Mouse (Mus musculus) heart, embryonic 12.5 days (tissue): Measurements from ENCODE around the gene Noxa1. TPM values are rescaled to one million over a fixed set of nuclear protein-coding genes. Genes with fewer than 3 reads are reported as not detected.

ENCODE experiments used
- ATAC-seq: fragments of 200-750 bp; cut with Nextera tagmentation; 2 replicates; pipeline ENCODE4 v1.8.0; 2017; ENCODE audit warnings: moderate TSS enrichment, moderate library complexity; ENCODE audit not compliant: insufficient number of reproducible peaks, low FRiP score
- H3K27ac ChIP-seq: fragments of 300-500 bp; sonication (generic); 2 replicates; pipeline ENCODE4 v1.5.1; 2016; ENCODE audit warnings: mild to moderate bottlenecking, moderate library complexity; ENCODE audit not compliant: poor library complexity, severe bottlenecking
- H3K27me3 ChIP-seq: fragments of 300-500 bp; sonication (generic); replicated peaks from 2 replicates; pipeline ENCODE4 v1.6.1; 2016; ENCODE audit warnings: mild to moderate bottlenecking, moderate library complexity
- H3K36me3 ChIP-seq: fragments of 300-500 bp; sonication (generic); 2 replicates; pipeline ENCODE4 v1.6.1; 2016; ENCODE audit warnings: mild to moderate bottlenecking, moderate library complexity
- H3K4me1 ChIP-seq: fragments of 300-500 bp; sonication (generic); replicated peaks from 2 replicates; pipeline ENCODE4 v1.6.1; 2016; ENCODE audit warnings: mild to moderate bottlenecking
- H3K4me2 ChIP-seq: fragments of 300-500 bp; sonication (generic); 2 replicates; pipeline ENCODE4 v1.6.1; 2016; ENCODE audit warnings: mild to moderate bottlenecking, moderate library complexity
- H3K4me3 ChIP-seq: fragments of 300-500 bp; sonication (generic); 2 replicates; pipeline ENCODE4 v1.5.1; 2016; ENCODE audit warnings: mild to moderate bottlenecking
- H3K9ac ChIP-seq: fragments of 300-500 bp; sonication (generic); 2 replicates; pipeline ENCODE4 v1.6.1; 2016; ENCODE audit warnings: mild to moderate bottlenecking, moderate library complexity
- H3K9me3 ChIP-seq: fragments of 300-500 bp; sonication (generic); replicated peaks from 2 replicates; pipeline ENCODE4 v1.6.1; 2016; ENCODE audit warnings: mild to moderate bottlenecking, moderate library complexity
- WGBS: fragments of 180-500 bp; shearing (Covaris S2); methylation state at CpG from one replicate; pipeline ENCODE4 v1.1.7; 2016; 5-methylcytosine and 5-hydroxymethylcytosine counted together
- polyA plus RNA-seq: library from polyadenylated mRNA; unstranded; fragments of >200 nt; fragmentation: Nextera tagmentation; extraction: Ambion mirVana; gene quantifications from 2 replicates; pipeline ENCODE4 v1.2.1, GENCODE M21; 2016

The Noxa1 gene
- polyA plus RNA-seq, 1 experiment from 2014 or later = 0.10 TPM

DNA sequence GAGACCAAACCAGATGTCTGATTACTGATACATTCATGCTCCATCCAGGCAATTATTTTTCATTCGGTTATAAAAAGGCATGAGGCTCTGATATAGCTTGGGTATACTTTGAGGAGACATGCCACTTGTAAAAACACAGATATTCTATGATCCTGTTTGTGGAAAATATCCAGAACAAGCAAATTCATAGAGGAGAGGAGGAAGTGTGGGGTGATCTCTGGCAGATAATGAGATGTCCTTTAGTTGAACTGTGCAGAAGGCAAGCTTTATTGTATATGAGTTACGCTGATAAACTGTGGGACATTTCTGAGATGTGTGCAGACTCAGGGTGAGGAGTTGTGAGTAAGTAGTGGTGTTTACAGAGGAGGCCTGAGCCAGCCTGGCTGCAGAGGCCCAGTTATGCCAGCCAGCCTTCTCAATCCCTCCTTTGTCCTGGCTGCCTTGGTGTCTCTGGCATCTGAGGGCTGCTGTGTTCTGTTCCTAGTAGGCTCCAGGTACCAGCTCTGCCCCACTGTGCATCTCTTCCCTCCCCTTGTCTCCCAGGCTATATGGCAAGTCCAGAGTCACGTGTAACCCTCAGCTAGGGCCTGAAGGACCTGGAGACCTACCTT lies 3.2 kb upstream of the Noxa1 start:
- H3K9ac ChIP-seq = no peak overlapping the region
- ATAC-seq = no peak
- H3K36me3 ChIP-seq = no peaks in the 10 kb centered on the region
- peaks cover 25% of the 10 kb centered on the region for H3K27me3 ChIP-seq
- 0 out of 2 replicates have a peak, but pooled peaks cover 3% of the 10 kb centered on the region for H3K4me1 ChIP-seq
- H3K4me2 ChIP-seq = no peak overlapping the region
- no peaks in the 10 kb centered on the region for H3K9me3 ChIP-seq
- no peak overlapping the region for H3K27ac ChIP-seq
- WGBS = 53% methylated on average over 3 of the region's 3 CpGs
- H3K4me3 ChIP-seq = no peak overlapping the region

DNA sequence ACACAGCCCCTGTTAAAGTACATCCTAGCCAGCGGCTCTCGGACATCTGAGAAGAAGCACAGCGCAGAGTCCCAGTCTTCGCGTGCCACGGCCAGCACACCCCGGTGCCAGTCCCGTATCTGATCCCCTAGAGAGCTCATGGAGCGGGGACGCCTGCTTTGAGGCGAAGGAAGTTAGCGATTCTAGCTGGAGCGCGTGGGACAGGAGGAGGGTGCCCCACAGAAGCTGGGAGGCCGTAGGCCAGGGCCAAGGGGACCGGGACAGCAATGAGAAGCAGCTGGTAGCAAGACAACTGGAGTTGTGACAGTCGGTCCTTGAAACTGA lies 202 bp downstream of the Noxa1 start:
- Histone ChIP-seq H3K4me1 (0 out of 2 replicates have a peak, but pooled peaks cover 3% of the 10 kb centered on the region), H3K36me3 (no peaks in the 10 kb centered on the region), H3K4me3 (no peak overlapping the region), H3K9me3 (no peaks in the 10 kb centered on the region), H3K27me3 (peaks cover 48% of the 10 kb centered on the region), H3K4me2 (peak overlapping the region; percentile 48), H3K9ac (no peak overlapping the region), H3K27ac (no peak overlapping the region)
- no peak for ATAC-seq
- 28% methylated on average over 17 of the region's 17 CpGs for WGBS

GRCm38 (mm10) chr2:25088636-25089035 lies 6.3 kb downstream of the Noxa1 start:
- WGBS = 67% methylated on average over 3 of the region's 3 CpGs
- Histone ChIP-seq H3K4me3 (no peak overlapping the region), H3K9ac (no peak overlapping the region), H3K27ac (no peak overlapping the region), H3K4me2 (no peak overlapping the region), H3K9me3 (no peaks in the 10 kb centered on the region), H3K36me3 (no peaks in the 10 kb centered on the region), H3K27me3 (peaks cover 28% of the 10 kb centered on the region), H3K4me1 (no peaks in the 10 kb centered on the region)
- no peak for ATAC-seq

DNA sequence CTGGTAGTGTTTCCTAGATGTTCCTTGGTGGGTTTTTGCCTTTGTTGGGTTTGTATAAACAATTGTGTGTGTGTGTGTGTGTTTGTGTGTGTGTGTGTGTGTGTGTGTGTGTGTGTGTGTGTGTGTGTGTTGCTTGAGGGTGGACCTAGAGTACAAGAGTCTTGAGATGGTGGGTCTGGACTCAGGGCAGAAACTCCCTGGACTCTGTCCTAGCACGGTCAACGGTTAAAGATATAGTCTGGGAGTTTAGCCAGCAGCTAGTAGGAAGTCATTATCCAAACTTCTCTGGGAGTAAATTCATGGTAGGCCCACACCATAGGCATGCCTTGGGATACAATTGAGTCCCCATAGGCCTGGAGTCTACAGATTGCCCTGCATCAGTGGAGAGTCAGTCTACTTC lies 7.1 kb downstream of the Noxa1 start:
- no peaks in the 10 kb centered on the region for H3K9me3 ChIP-seq
- WGBS = 87% methylated on average over 2 of the region's 2 CpGs
- ATAC-seq = no peak
- no peak overlapping the region for H3K9ac ChIP-seq
- H3K4me2 ChIP-seq = no peak overlapping the region
- H3K27me3 ChIP-seq = peaks cover 29% of the 10 kb centered on the region
- H3K27ac ChIP-seq = no peak overlapping the region
- H3K36me3 ChIP-seq = no peaks in the 10 kb centered on the region
- no peaks in the 10 kb centered on the region for H3K4me1 ChIP-seq
- H3K4me3 ChIP-seq = no peak overlapping the region

DNA sequence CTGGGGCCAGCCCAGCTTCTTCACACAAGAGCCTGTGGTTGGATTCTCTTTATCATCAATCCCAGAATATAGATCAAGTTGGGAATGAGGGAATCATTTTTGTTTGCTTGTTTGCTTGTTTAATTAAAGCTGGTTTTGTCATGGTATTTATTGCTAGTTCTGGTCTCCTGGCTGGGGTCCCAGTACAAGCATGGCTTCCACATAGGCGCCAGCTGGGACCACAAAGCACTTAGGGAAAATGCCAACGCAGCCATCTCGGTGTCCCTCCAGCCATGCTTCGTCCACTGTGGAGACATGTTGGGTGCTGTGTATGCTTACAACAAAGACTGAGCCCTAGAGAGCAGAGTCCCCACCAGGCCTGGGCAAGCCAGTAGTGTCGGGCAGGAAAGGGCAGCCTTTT lies 9.4 kb downstream of the Noxa1 start:
- no peak overlapping the region for H3K9ac ChIP-seq
- no peak overlapping the region for H3K4me3 ChIP-seq
- ATAC-seq = no peak
- H3K9me3 ChIP-seq = no peaks in the 10 kb centered on the region
- no peaks in the 10 kb centered on the region for H3K36me3 ChIP-seq
- peaks cover 29% of the 10 kb centered on the region for H3K27me3 ChIP-seq
- no peaks in the 10 kb centered on the region for H3K4me1 ChIP-seq
- WGBS = 80% methylated on average over 5 of the region's 5 CpGs
- H3K27ac ChIP-seq = no peak overlapping the region
- H3K4me2 ChIP-seq = no peak overlapping the region

DNA sequence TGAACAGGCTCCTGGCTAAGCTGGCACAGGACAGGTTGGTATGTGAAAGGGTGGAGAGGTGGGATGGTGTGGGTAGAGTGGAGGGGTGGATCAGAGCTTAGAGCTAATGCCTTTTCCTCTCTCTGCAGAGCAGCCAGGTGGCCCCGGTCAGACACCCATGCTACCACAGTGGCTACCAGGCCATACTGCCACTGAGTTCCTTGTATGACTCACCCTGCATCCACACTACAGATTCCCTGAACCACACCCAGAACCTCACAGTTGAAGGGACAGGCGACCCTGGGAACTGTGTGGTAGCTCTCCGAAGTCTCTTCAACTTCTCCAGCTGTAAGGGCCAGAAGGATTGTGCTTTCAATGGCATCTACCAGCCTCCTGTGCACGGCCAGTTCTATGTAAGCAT lies 11.3 kb downstream of the Noxa1 start:
- WGBS = 76% methylated on average over 4 of the region's 4 CpGs
- no peaks in the 10 kb centered on the region for H3K9me3 ChIP-seq
- no peak overlapping the region for H3K9ac ChIP-seq
- no peaks in the 10 kb centered on the region for H3K4me1 ChIP-seq
- H3K27me3 ChIP-seq = peaks cover 32% of the 10 kb centered on the region
- no peak overlapping the region for H3K27ac ChIP-seq
- H3K4me2 ChIP-seq = no peak overlapping the region
- ATAC-seq = no peak
- H3K4me3 ChIP-seq = no peak overlapping the region
- no peaks in the 10 kb centered on the region for H3K36me3 ChIP-seq

GRCm38 (mm10) chr2:25080076-25080475 lies 14.9 kb downstream of the Noxa1 start, which contains the start of gene Entpd8:
Entpd8 (plus strand) TSS chr2:25080304.
- Histone ChIP-seq H3K4me1 (no peaks in the 10 kb centered on the region), H3K9ac (no peak within 1 kb of the TSS), H3K27me3 (peaks cover 32% of the 10 kb centered on the region), H3K4me2 (no peak within 1 kb of the TSS), H3K36me3 (no peaks in the 10 kb centered on the region), H3K9me3 (no peaks in the 10 kb centered on the region), H3K27ac (no peak within 1 kb of the TSS), H3K4me3 (no peak within 1 kb of the TSS)
- ATAC-seq = no peak
- 54% methylated on average over 5 of the region's 5 CpGs for WGBS

DNA sequence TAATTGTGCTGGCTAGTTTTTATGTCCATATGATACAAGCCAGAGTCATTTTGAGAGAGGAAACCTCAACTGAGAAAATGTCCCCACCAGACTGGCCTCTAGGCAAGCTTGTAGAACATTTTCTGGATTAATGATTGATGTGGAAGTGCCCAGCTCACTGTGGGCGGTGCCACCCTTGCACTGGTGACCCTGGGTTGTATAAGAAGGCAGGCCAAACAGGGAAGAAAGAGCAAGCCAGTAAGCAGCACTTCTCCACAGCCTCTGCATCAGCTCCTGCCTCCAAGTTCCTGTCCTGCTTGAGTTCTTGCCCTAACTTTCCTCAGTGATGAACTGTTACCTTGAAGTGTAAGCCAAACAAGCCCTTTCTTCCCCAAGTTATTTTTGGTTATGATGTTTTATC lies 16.0 kb downstream of the Noxa1 start:
- Histone ChIP-seq H3K4me1 (no peaks in the 10 kb centered on the region), H3K4me3 (no peak overlapping the region), H3K27ac (no peak overlapping the region), H3K9ac (no peak overlapping the region), H3K36me3 (no peaks in the 10 kb centered on the region), H3K27me3 (peaks cover 32% of the 10 kb centered on the region), H3K4me2 (no peak overlapping the region), H3K9me3 (no peaks in the 10 kb centered on the region)
- 58% methylated on average over 1 of the region's 1 CpGs for WGBS
- no peak for ATAC-seq

DNA sequence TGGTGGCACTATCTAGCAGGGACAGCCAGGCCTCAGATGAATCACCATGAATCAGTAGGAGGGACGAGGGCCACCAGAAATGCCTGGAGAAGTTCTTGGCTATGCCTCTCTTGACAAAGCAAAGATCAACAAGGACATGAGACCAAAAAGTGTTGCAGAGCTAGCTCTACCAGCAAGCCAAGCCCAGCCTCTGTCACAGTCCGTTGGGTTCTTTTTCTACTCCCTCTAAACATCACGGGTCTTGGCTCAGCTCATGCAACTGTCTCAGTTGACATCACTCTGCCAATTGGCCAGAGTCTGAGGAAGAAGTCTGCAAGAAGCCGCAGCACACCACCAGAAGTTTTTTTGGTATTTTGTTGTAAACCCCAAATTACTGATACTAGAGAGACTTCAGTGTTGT lies 19.4 kb downstream of the Noxa1 start:
- WGBS = 75% methylated on average over 4 of the region's 4 CpGs
- Histone ChIP-seq H3K4me3 (no peak overlapping the region), H3K27me3 (0 out of 2 replicates have a peak, but pooled peaks cover 8% of the 10 kb centered on the region), H3K4me2 (no peak overlapping the region), H3K36me3 (no peaks in the 10 kb centered on the region), H3K27ac (no peak overlapping the region), H3K4me1 (no peaks in the 10 kb centered on the region), H3K9me3 (no peaks in the 10 kb centered on the region), H3K9ac (no peak overlapping the region)
- ATAC-seq = no peak

DNA sequence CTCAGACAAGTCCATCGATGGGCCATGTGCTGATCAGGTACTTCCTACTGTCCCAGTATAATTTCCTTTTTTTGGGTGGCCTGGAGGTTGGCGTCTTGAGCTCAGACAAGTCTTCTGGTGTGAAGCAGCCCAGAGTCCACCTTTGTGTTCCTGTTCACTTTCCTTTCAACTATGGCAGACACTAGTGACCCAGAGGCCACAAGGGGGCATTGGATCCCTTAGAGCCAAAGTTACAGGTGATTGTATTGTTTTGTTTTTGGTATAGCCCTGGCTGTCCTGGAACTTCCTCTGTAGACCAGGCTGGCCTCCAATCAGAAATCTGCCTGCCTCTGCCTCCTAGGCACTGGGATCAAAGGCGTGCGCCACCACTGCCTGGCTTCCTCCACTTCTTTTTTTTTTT lies 22.6 kb downstream of the Noxa1 start:
- Histone ChIP-seq H3K36me3 (no peaks in the 10 kb centered on the region), H3K27ac (no peak overlapping the region), H3K4me1 (no peaks in the 10 kb centered on the region), H3K27me3 (no peaks in the 10 kb centered on the region), H3K4me2 (no peak overlapping the region), H3K9me3 (no peaks in the 10 kb centered on the region), H3K9ac (no peak overlapping the region), H3K4me3 (no peak overlapping the region)
- no peak for ATAC-seq
- 86% methylated on average over 4 of the region's 4 CpGs for WGBS

DNA sequence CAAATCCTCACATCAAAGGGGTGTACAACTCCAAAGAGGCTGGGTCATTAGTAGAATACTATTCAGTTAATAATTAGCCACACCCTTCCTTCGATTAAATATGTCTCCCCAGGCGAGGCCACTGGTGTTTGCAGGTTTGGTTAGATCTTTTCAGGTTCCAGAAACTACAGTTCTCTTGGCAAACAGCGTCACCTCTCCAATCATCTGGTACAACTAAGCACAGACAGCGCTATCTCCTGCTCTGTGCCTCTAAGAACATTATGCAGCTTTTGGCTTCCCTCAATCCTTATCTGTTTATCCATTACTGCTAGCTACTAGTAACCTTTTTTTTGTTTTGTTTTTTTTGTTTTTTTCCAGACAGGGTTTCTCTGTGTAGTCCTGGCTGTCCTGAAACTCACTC lies 25.4 kb downstream of the Noxa1 start:
- Histone ChIP-seq H3K27me3 (no peaks in the 10 kb centered on the region), H3K9me3 (no peaks in the 10 kb centered on the region), H3K4me3 (no peak overlapping the region), H3K4me2 (no peak overlapping the region), H3K4me1 (no peaks in the 10 kb centered on the region), H3K36me3 (no peaks in the 10 kb centered on the region), H3K9ac (no peak overlapping the region), H3K27ac (no peak overlapping the region)
- ATAC-seq = no peak
- 77% methylated on average over 4 of the region's 4 CpGs for WGBS

DNA sequence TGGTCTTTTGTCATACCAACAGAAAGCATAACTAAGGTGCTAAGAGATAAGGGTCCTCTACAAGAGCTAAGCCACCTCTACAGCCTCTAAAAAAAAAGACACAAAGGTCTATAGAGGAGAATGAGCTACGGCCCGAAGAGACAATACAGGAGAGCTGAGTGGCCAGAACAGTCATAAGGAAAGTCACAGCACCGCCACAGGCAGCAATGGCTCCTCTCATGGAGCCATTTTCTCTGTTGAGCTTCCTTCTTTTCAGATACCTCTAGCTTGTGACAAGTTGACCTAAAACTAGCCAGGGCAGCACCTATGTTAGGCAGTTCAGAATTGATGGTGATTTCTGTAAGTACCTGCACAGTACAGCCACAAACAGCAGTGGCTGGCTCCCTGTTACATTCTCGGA lies 28.4 kb downstream of the Noxa1 start:
- H3K4me2 ChIP-seq = no peak overlapping the region
- H3K36me3 ChIP-seq = peaks cover 12% of the 10 kb centered on the region
- no peaks in the 10 kb centered on the region for H3K9me3 ChIP-seq
- ATAC-seq = no peak
- no peaks in the 10 kb centered on the region for H3K27me3 ChIP-seq
- 77% methylated on average over 4 of the region's 4 CpGs for WGBS
- no peak overlapping the region for H3K4me3 ChIP-seq
- H3K4me1 ChIP-seq = no peaks in the 10 kb centered on the region
- H3K9ac ChIP-seq = no peak overlapping the region
- no peak overlapping the region for H3K27ac ChIP-seq
